9 mouse cellular contexts compared by ENCODE assay signal in genomic region chr9:75282830-75283229, GRCm38 (mm10). TPM values are rescaled to one million over a fixed set of nuclear protein-coding genes. Genes with fewer than 3 reads are reported as not detected.
DNase-seq lines count a peak whose midpoint lies in the region; ATAC-seq and TF ChIP-seq lines count a peak whose summit lies in the region.
"Had no signal": no experiment of that assay in that cellular context is flagged by ENCODE, and none has a peak within 500 bp of the region (broad histone marks: within the 10 kb centered on the region; RNA-seq: fewer than 3 reads in every experiment).

No protein-coding gene starts in this region.

- H3K36me3 ChIP-seq in heart, embryonic 10.5 days, result no peaks in the 10 kb centered on the region; the same call in 1 of the 2 replicates
- no peaks in the 10 kb centered on the region for H3K36me3 ChIP-seq in G1E (replicated peaks)
- H3K36me3 ChIP-seq in midbrain, embryonic 13.5 days, result no peaks in the 10 kb centered on the region
- H3K36me3 ChIP-seq: embryonic facial prominence, embryonic 12.5 days had no signal

- 17% methylated on average over 3 of the region's 3 CpGs for WGBS in heart, embryonic 10.5 days
- WGBS in midbrain, embryonic 13.5 days, result 16% methylated on average over 3 of the region's 3 CpGs

- peak; percentile 41 to 52 for DNase-seq in heart, postnatal 10 days
- DNase-seq in heart, embryonic 10.5 days (ENCODE audit: low spot score), result no peak
- peak; percentile 11 for DNase-seq in G1E (ENCODE audit: low spot score)
- peak; percentile 81 for DNase-seq in cerebellum, adult 11-12 months
- DNase-seq in gastrocnemius, postnatal 14 days, result peak; percentile 29
- DNase-seq in layer of hippocampus, adult 9-10 months (ENCODE audit: low spot score), result peak; percentile 51
- DNase-seq in thymus, postnatal 36 days, result peak; percentile 19 to 38

- no peak; the same call in 1 of the 2 replicates for ATAC-seq in G1E (ENCODE audit: extremely low read depth, insufficient number of reproducible peaks, low FRiP score, poor library complexity, severe bottlenecking)
- ATAC-seq in midbrain, embryonic 13.5 days, result 0 out of 2 replicates have a peak, but pooled peaks have one; percentile 27

- H3K4me1 ChIP-seq in heart, embryonic 10.5 days, result peaks cover 8% of the 10 kb centered on the region; the same call in 1 of the 2 replicates
- H3K4me1 ChIP-seq in G1E (ENCODE audit: insufficient read depth, low read depth, low read length), result peaks cover 3% of the 10 kb centered on the region; the same call in 1 of the 2 replicates
- no peaks in the 10 kb centered on the region for H3K4me1 ChIP-seq in midbrain, embryonic 13.5 days (replicated peaks)
- H3K4me1 ChIP-seq: embryonic facial prominence, embryonic 12.5 days had no signal

- intact Hi-C loops in heart, postnatal 10 days (cut with DNase I), result loop anchor here (2.0 to 5.0 kb wide), 3 partner anchors 30 to 381 kb away; no protein-coding TSS in a partner anchor
- intact Hi-C loops in gastrocnemius, postnatal 14 days (cut with DNase I; ENCODE audit: low total_unique reads), result loop anchor here (10.0 kb wide), 1 partner anchor 218 kb away; no protein-coding TSS in a partner anchor

- H3K9ac ChIP-seq in midbrain, embryonic 13.5 days (replicated peaks), result no peak overlapping the region
- H3K9ac ChIP-seq: embryonic facial prominence, embryonic 12.5 days had no signal

- TF ChIP-seq CTCF in G1E (IDR thresholded peaks at IDR 0.05; ENCODE audit: low read depth, low read length), result peak; percentile 32; the same call in 1 of the 2 replicates

- H3K27ac ChIP-seq in heart, embryonic 10.5 days, result no peak overlapping the region
- no peak overlapping the region for H3K27ac ChIP-seq in midbrain, embryonic 13.5 days
- H3K27ac ChIP-seq: embryonic facial prominence, embryonic 12.5 days had no signal

- no peak overlapping the region for H3K4me2 ChIP-seq in midbrain, embryonic 13.5 days (replicated peaks)
- H3K4me2 ChIP-seq: embryonic facial prominence, embryonic 12.5 days had no signal

- no peaks in the 10 kb centered on the region for H3K9me3 ChIP-seq in heart, embryonic 10.5 days
- H3K9me3 ChIP-seq in G1E (replicated peaks), result no peaks in the 10 kb centered on the region
- no peaks in the 10 kb centered on the region for H3K9me3 ChIP-seq in midbrain, embryonic 13.5 days
- H3K9me3 ChIP-seq: embryonic facial prominence, embryonic 12.5 days had no signal

- peaks cover 21% of the 10 kb centered on the region for H3K27me3 ChIP-seq in heart, embryonic 10.5 days (ENCODE audit: insufficient read depth, poor library complexity, severe bottlenecking)
- peaks cover 33% of the 10 kb centered on the region for H3K27me3 ChIP-seq in G1E (ENCODE audit: insufficient read depth, low read length)
- H3K27me3 ChIP-seq in midbrain, embryonic 13.5 days, result peaks cover 3% of the 10 kb centered on the region; the same call in 1 of the 2 replicates
- H3K27me3 ChIP-seq: embryonic facial prominence, embryonic 12.5 days had no signal

- no peak overlapping the region for H3K4me3 ChIP-seq in heart, embryonic 10.5 days
- no peak overlapping the region for H3K4me3 ChIP-seq in G1E (ENCODE audit: low read depth, low read length)
- H3K4me3 ChIP-seq in midbrain, embryonic 13.5 days (replicated peaks), result no peak overlapping the region
- H3K4me3 ChIP-seq: embryonic facial prominence, embryonic 12.5 days had no signal

RNA-seq across cellular contexts. Expression of gene Gnb5, which starts 23.3 kb away (rescaled TPM):
- total RNA-seq in heart, postnatal 10 days (2021), result 10 to 100 TPM; 32.8 to 33.3 TPM
- polyA plus RNA-seq in heart, embryonic 10.5 days (2016; fragmentation: Nextera tagmentation; extraction: Ambion mirVana), result 40.4 and 58.1 TPM in 2 replicates
- total RNA-seq in G1E (2014; fragmentation: Nextera tagmentation) (not detected in 2 replicates), G1E (2017) (0.17 and 0.66 TPM in 2 replicates)
- polyA plus RNA-seq in G1E (2012), result not detected in 2 replicates
- 10 to 100 TPM in 1 of 2 experiments, 1 to 10 TPM in 1; 7.4 to 11.3 TPM for total RNA-seq in gastrocnemius, postnatal 14 days (2021)
- polyA plus RNA-seq in midbrain, embryonic 13.5 days (2015; fragmentation: Nextera tagmentation; extraction: Ambion mirVana), result 46.4 and 50.2 TPM in 2 replicates

RNA-seq across cellular contexts. Expression of gene Myo5c, which starts 51.0 kb away (rescaled TPM):
- 1 to 10 TPM; 3.4 to 4.9 TPM for total RNA-seq in heart, postnatal 10 days (2021)
- 0.51 and 1.4 TPM in 2 replicates for polyA plus RNA-seq in heart, embryonic 10.5 days (2016; fragmentation: Nextera tagmentation; extraction: Ambion mirVana)
- total RNA-seq in G1E (2014; fragmentation: Nextera tagmentation) (0.15 TPM in 1 of 2 replicates, not detected in the other), G1E (2017) (under 0.01 and 0.22 TPM in 2 replicates)
- not detected in 2 replicates for polyA plus RNA-seq in G1E (2012)
- 1 to 10 TPM; 5.9 to 9.6 TPM for total RNA-seq in gastrocnemius, postnatal 14 days (2021)
- polyA plus RNA-seq in midbrain, embryonic 13.5 days (2015; fragmentation: Nextera tagmentation; extraction: Ambion mirVana), result 0.50 and 0.59 TPM in 2 replicates

Comparison
In these comparisons a context has a peak if more than half of its experiments do, and no peak if none do; other contexts are left out.
1. RNA of gene Gnb5, which starts 23.3 kb away (total RNA-seq): 32.8 to 33.3 TPM in heart, postnatal 10 days and 7.4 to 11.3 TPM in gastrocnemius, postnatal 14 days; 0.17 to 0.66 TPM in G1E; every median in the first group is over 4 times any median in the second.